Mouse (Mus musculus): ENCODE measurements at regions not wholly inside any gene's neighbourhood (a gene's known extent, or its start where the extent isn't known, plus 50 kb on each side); places are given as distances from the start of the nearest gene placed in this dataset.
A peak's percentile ranks its signal among the peaks of the same experiment; 100 is the strongest.

DNA sequence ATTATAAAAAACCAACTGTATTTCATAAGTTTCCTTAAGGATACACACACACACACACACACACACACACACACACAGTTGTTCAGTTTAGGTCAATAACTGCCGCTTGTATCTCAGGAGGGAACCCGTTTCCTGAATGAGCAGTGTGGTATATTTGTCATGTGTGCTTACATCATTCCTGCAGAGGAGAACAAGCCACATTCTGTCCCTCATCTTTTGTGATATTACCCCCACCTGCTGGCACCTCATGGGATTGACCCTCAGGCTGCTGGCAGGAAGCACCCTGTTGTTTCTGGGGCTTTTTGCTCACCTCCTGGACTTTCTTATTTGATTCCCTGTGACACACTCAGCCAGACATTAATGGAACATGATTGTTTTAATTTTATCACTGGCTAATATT is 66.4 kb upstream of the Htr1a start:
- peak; percentile 68; the same call in 1 of the 2 replicates for ATAC-seq (ENCODE audit: insufficient number of reproducible peaks, low FRiP score, low TSS enrichment)

DNA sequence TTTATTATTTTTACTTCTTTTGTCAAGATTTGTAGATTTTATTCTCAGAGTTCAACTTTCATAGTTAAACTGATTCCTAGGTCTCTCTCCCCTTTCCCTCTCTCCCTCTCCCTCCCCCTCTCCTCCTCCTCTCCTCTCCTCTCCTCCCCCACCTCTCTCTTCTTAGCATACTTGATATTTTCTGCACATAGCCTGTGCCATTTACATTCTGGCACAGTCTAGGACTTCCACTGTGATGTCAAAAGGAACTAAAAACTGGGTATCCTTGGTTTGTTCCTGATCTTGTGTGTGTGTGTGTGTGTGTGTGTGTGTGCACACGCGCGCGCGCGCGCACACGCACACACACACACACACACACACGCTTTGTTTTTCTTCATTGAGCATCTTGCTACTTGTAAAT is 64.9 kb upstream of the Htr1a start:
- no peak for ATAC-seq (ENCODE audit: insufficient number of reproducible peaks, low FRiP score, low TSS enrichment)

DNA sequence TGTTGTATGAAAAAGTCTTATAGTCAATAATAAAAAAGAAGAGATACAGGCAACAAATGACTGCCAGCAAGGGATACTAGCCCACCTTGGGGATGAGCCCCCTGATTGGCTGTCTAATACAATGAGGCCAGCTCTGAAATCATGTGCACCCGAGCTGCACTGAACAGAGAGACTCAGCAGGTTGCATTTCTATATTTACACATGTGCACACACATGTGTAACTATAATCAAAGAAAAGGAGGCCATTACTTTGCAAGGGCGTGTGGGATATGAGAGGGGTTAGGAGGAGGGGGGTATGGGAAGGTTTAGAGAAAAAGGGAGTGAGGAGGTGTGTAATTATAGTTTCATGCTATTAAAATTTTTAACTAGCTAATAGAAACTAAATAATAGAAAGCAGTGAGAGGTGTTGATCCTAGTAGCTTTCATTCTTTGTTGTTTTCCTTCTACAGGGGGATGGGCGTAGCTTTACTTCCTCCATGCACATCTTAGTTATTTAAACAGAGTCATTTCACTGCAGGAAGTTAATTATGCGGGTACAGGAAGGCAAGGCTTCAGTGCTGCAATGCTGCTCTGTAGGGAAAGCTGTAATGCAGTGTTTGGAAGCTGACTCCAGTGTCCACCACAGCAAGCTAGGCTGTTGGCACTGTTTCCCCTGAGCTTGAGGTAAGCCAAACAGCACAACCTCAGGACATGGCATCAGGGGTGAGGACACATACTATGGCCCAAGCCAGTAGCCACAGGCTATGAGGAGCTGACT is 56.2 kb upstream of the Htr1a start:
- ATAC-seq (ENCODE audit: insufficient number of reproducible peaks, low FRiP score, low TSS enrichment): no peak
